Mouse (Mus musculus) intestine, embryonic 15.5 days (tissue): ENCODE results near the gene Cdsn. TPM values are rescaled to one million over a fixed set of nuclear protein-coding genes. Genes with fewer than 3 reads are reported as not detected.

Source experiments
- ATAC-seq: fragments of 200-750 bp; cut with Nextera tagmentation; 2 replicates; pipeline ENCODE4 v1.8.0; 2017; ENCODE audit warnings: moderate TSS enrichment, moderate library complexity
- H3K27ac ChIP-seq: fragments of 300-500 bp; sonication (generic); 2 replicates; pipeline ENCODE4 v1.5.1; 2015; ENCODE audit warnings: mild to moderate bottlenecking, inconsistent platforms
- H3K27me3 ChIP-seq: fragments of 300-500 bp; sonication (generic); replicated peaks from 2 replicates; pipeline ENCODE4 v1.6.1; 2015; ENCODE audit warnings: inconsistent platforms
- H3K36me3 ChIP-seq: fragments of 300-500 bp; sonication (generic); 2 replicates; pipeline ENCODE4 v1.6.1; 2015; ENCODE audit warnings: inconsistent platforms
- H3K4me1 ChIP-seq: fragments of 300-500 bp; sonication (generic); replicated peaks from 2 replicates; pipeline ENCODE4 v1.6.1; 2015; ENCODE audit warnings: inconsistent platforms
- H3K4me2 ChIP-seq: fragments of 300-500 bp; sonication (generic); replicated peaks from 2 replicates; pipeline ENCODE4 v1.6.1; 2015; ENCODE audit warnings: mild to moderate bottlenecking, inconsistent platforms
- H3K4me3 ChIP-seq: fragments of 300-500 bp; sonication (generic); replicated peaks from 2 replicates; pipeline ENCODE4 v1.5.1; 2015; ENCODE audit warnings: inconsistent platforms
- H3K9ac ChIP-seq: fragments of 300-500 bp; sonication (generic); 2 replicates; pipeline ENCODE4 v1.6.1; 2015; ENCODE audit warnings: inconsistent platforms
- H3K9me3 ChIP-seq: fragments of 300-500 bp; sonication (generic); 2 replicates; pipeline ENCODE4 v1.6.1; 2016; ENCODE audit warnings: inconsistent platforms
- WGBS: fragments of 180-500 bp; shearing (Covaris S2); methylation state at CpG from one replicate; pipeline ENCODE4 v1.1.7; 2015; 5-methylcytosine and 5-hydroxymethylcytosine counted together
- polyA plus RNA-seq: library from polyadenylated mRNA; unstranded; fragments of >200 nt; fragmentation: Nextera tagmentation; extraction: Ambion mirVana; gene quantifications from 2 replicates; pipeline ENCODE4 v1.2.1, GENCODE M21; 2015

Gene Cdsn
- polyA plus RNA-seq, 1 experiment from 2014 or later: 0.05 TPM

- Histone ChIP-seq H3K4me1 (no peaks in the 10 kb centered on the region), H3K9ac (no peak overlapping the region), H3K4me2 (no peak overlapping the region), H3K9me3 (no peaks in the 10 kb centered on the region), H3K27ac (no peak overlapping the region), H3K4me3 (no peak overlapping the region), H3K36me3 (no peaks in the 10 kb centered on the region), H3K27me3 (no peaks in the 10 kb centered on the region)
- ATAC-seq: no peak
- 56% methylated on average over 10 of the region's 10 CpGs for WGBS
Observed at GRCm38 (mm10) chr17:35539540-35539939, 12.4 kb upstream of the Cdsn start.

GRCm38 (mm10) chr17:35542761-35543411 lies 9.0 kb upstream of the Cdsn start:
- WGBS: 78% methylated on average over 15 of the region's 15 CpGs

GRCm38 (mm10) chr17:35543412-35543861 lies 8.5 kb upstream of the Cdsn start:
- no peaks in the 10 kb centered on the region for H3K4me1 ChIP-seq
- 56% methylated on average over 14 of the region's 14 CpGs for WGBS
- no peaks in the 10 kb centered on the region for H3K9me3 ChIP-seq
- no peak overlapping the region for H3K9ac ChIP-seq
- no peak overlapping the region for H3K4me2 ChIP-seq
- no peak for ATAC-seq
- no peak overlapping the region for H3K27ac ChIP-seq
- H3K4me3 ChIP-seq: no peak overlapping the region
- H3K27me3 ChIP-seq: no peaks in the 10 kb centered on the region
- no peaks in the 10 kb centered on the region for H3K36me3 ChIP-seq

More at GRCm38 (mm10) chr17:35542761-35543411, 9.0 kb upstream of the Cdsn start:
- Histone ChIP-seq H3K9ac (no peak overlapping the region), H3K36me3 (no peaks in the 10 kb centered on the region), H3K27me3 (no peaks in the 10 kb centered on the region), H3K4me3 (no peak overlapping the region), H3K4me1 (no peaks in the 10 kb centered on the region), H3K9me3 (no peaks in the 10 kb centered on the region), H3K4me2 (no peak overlapping the region), H3K27ac (no peak overlapping the region)
- ATAC-seq: no peak

GRCm38 (mm10) chr17:35544001-35544400 lies 7.9 kb upstream of the Cdsn start:
- no peaks in the 10 kb centered on the region for H3K36me3 ChIP-seq
- H3K4me1 ChIP-seq: no peaks in the 10 kb centered on the region
- H3K27ac ChIP-seq: no peak overlapping the region
- no peak for ATAC-seq
- H3K27me3 ChIP-seq: no peaks in the 10 kb centered on the region
- H3K9me3 ChIP-seq: no peaks in the 10 kb centered on the region
- 81% methylated on average over 6 of the region's 6 CpGs for WGBS
- H3K4me3 ChIP-seq: no peak overlapping the region
- no peak overlapping the region for H3K9ac ChIP-seq
- H3K4me2 ChIP-seq: no peak overlapping the region

GRCm38 (mm10) chr17:35544680-35545079 lies 7.2 kb upstream of the Cdsn start:
- WGBS: 35% methylated on average over 6 of the region's 6 CpGs
- no peak overlapping the region for H3K9ac ChIP-seq
- H3K4me3 ChIP-seq: no peak overlapping the region
- no peaks in the 10 kb centered on the region for H3K27me3 ChIP-seq
- H3K27ac ChIP-seq: no peak overlapping the region
- no peaks in the 10 kb centered on the region for H3K36me3 ChIP-seq
- 0 out of 2 replicates have a peak, but pooled peaks have one; percentile 21 for ATAC-seq
- no peak overlapping the region for H3K4me2 ChIP-seq
- no peaks in the 10 kb centered on the region for H3K9me3 ChIP-seq
- H3K4me1 ChIP-seq: no peaks in the 10 kb centered on the region

GRCm38 (mm10) chr17:35547465-35547864 lies 4.5 kb upstream of the Cdsn start:
- H3K4me3 ChIP-seq: no peak overlapping the region
- peaks cover 2% of the 10 kb centered on the region; the same call in 1 of the 2 replicates for H3K4me1 ChIP-seq
- no peak overlapping the region for H3K27ac ChIP-seq
- ATAC-seq: no peak
- 81% methylated on average over 2 of the region's 2 CpGs for WGBS
- H3K27me3 ChIP-seq: no peaks in the 10 kb centered on the region
- H3K9me3 ChIP-seq: no peaks in the 10 kb centered on the region
- H3K36me3 ChIP-seq: no peaks in the 10 kb centered on the region
- H3K9ac ChIP-seq: no peak overlapping the region
- H3K4me2 ChIP-seq: no peak overlapping the region

- WGBS: 30% methylated on average over 5 of the region's 5 CpGs
Observed at GRCm38 (mm10) chr17:35548636-35549035, 3.3 kb upstream of the Cdsn start.

GRCm38 (mm10) chr17:35549437-35550142 lies 2.3 kb upstream of the Cdsn start:
- Histone ChIP-seq H3K4me3 (no peak overlapping the region), H3K9ac (0 out of 2 replicates have a peak overlapping the region, but pooled peaks have one; percentile 17), H3K9me3 (no peaks in the 10 kb centered on the region), H3K27ac (peak overlapping the region; percentile 87), H3K36me3 (no peaks in the 10 kb centered on the region), H3K4me2 (peak overlapping the region; percentile 31), H3K27me3 (no peaks in the 10 kb centered on the region), H3K4me1 (peaks cover 2% of the 10 kb centered on the region; the same call in 1 of the 2 replicates)
- WGBS: 33% methylated on average over 15 of the region's 15 CpGs
- peak; percentile 76 for ATAC-seq

More at GRCm38 (mm10) chr17:35548636-35549035, 3.3 kb upstream of the Cdsn start:
- ATAC-seq: no peak
- H3K36me3 ChIP-seq: no peaks in the 10 kb centered on the region
- H3K9me3 ChIP-seq: no peaks in the 10 kb centered on the region
- H3K4me1 ChIP-seq: peaks cover 2% of the 10 kb centered on the region; the same call in 1 of the 2 replicates
- H3K9ac ChIP-seq: no peak overlapping the region
- H3K4me3 ChIP-seq: no peak overlapping the region
- no peak overlapping the region for H3K4me2 ChIP-seq
- no peaks in the 10 kb centered on the region for H3K27me3 ChIP-seq
- H3K27ac ChIP-seq: no peak overlapping the region

GRCm38 (mm10) chr17:35550143-35550494 lies 1.8 kb upstream of the Cdsn start:
- H3K9ac ChIP-seq: no peak overlapping the region
- peak overlapping the region; percentile 87 for H3K27ac ChIP-seq
- H3K9me3 ChIP-seq: no peaks in the 10 kb centered on the region
- WGBS: 93% methylated on average over 4 of the region's 4 CpGs
- peaks cover 2% of the 10 kb centered on the region; the same call in 1 of the 2 replicates for H3K4me1 ChIP-seq
- ATAC-seq: no peak
- H3K4me3 ChIP-seq: no peak overlapping the region
- no peaks in the 10 kb centered on the region for H3K36me3 ChIP-seq
- peak overlapping the region; percentile 31 for H3K4me2 ChIP-seq
- H3K27me3 ChIP-seq: no peaks in the 10 kb centered on the region

- H3K4me1 ChIP-seq: peaks cover 2% of the 10 kb centered on the region; the same call in 1 of the 2 replicates
- H3K9me3 ChIP-seq: no peaks in the 10 kb centered on the region
- H3K27me3 ChIP-seq: no peaks in the 10 kb centered on the region
- H3K36me3 ChIP-seq: no peaks in the 10 kb centered on the region
- no peak overlapping the region for H3K4me2 ChIP-seq
- ATAC-seq: peak; percentile 46
- H3K9ac ChIP-seq: no peak overlapping the region
- 0 out of 2 replicates have a peak overlapping the region, but pooled peaks have one; percentile 27 for H3K27ac ChIP-seq
- H3K4me3 ChIP-seq: no peak overlapping the region
- 39% methylated on average over 8 of the region's 8 CpGs for WGBS
Observed at GRCm38 (mm10) chr17:35550871-35551270, 1.1 kb upstream of the Cdsn start.

GRCm38 (mm10) chr17:35554321-35554720 lies 2.4 kb downstream of the Cdsn start:
- 76% methylated on average over 5 of the region's 5 CpGs for WGBS
- no peak overlapping the region for H3K4me3 ChIP-seq

GRCm38 (mm10) chr17:35554761-35555397 lies 3.0 kb downstream of the Cdsn start:
- no peak for ATAC-seq
- 92% methylated on average over 18 of the region's 18 CpGs for WGBS
- no peak overlapping the region for H3K9ac ChIP-seq
- no peak overlapping the region for H3K27ac ChIP-seq
- no peaks in the 10 kb centered on the region for H3K27me3 ChIP-seq
- H3K9me3 ChIP-seq: no peaks in the 10 kb centered on the region
- no peak overlapping the region for H3K4me2 ChIP-seq
- H3K4me3 ChIP-seq: no peak overlapping the region
- H3K4me1 ChIP-seq: peaks cover 2% of the 10 kb centered on the region
- H3K36me3 ChIP-seq: no peaks in the 10 kb centered on the region

More at GRCm38 (mm10) chr17:35554321-35554720, 2.4 kb downstream of the Cdsn start:
- H3K36me3 ChIP-seq: no peaks in the 10 kb centered on the region
- H3K9me3 ChIP-seq: no peaks in the 10 kb centered on the region
- peaks cover 2% of the 10 kb centered on the region for H3K4me1 ChIP-seq
- no peaks in the 10 kb centered on the region for H3K27me3 ChIP-seq
- no peak for ATAC-seq
- no peak overlapping the region for H3K9ac ChIP-seq
- no peak overlapping the region for H3K27ac ChIP-seq
- H3K4me2 ChIP-seq: no peak overlapping the region
